Mouse (Mus musculus) retina, postnatal 1 day (tissue): ENCODE measurements at regions not wholly inside any gene's neighbourhood (a gene's known extent, or its start where the extent isn't known, plus 50 kb on each side); places are given as distances from the start of the nearest gene placed in this dataset.
"Not testable (repeated sequence)": the region's sequence is repeated elsewhere in the genome, so short reads cannot be mapped to it uniquely, and the experiment has no call there.

Source experiments
- DNase-seq: peaks from one replicate; pipeline ENCODE4 v3.0.0-alpha.2; 2012

DNA sequence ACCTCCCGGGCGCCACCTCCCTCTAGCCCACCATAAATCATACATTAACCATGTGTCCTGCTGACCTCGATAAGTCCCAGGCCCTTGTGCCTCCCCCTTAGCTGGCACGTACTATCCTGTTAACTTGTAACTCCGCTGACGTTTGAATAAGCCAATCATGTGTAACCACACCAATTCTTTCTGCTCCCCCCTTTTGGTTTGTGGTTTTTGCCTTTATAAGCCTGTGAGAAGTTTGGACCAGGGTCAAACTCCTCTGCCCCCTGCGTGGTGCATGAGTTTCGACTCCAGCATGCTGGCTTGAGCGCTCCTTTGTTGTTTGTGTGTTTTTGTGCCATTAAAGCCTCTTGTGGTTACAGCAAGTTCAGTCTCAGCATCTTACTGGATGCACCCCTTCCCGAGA is 138.4 kb upstream of the Samt2 start:
- not testable (repeated sequence) for DNase-seq

DNA sequence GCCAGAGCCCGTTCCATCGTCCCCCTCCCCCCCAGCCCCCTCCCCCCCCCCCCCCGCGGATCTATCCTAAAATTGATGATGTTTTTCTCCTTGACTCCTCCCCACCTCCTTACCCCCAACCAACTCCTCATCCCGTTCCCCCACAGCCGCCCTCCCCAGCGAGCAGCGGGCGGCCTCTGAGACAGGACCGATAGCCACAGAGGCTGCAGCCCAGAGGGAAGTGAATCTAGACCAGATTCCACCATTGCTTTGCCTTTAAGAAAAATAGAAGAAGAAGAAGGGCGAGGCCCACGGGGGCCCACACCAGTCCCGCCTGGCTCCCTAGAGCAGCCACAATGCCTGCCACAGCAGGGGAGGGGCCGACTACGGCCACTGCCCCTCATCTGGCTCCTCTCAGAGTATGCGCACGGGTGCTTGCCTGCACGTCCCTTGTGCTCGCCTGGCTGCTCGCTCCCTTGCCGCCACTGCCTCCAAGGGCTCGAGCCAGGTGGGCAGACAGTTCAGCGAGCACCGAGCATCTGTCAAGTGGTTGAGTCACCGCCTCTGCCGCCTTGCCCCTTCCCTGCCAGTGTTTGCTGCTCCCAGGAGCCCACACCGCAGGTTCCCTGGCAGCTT is 134.6 kb upstream of the Samt2 start:
- peak; percentile 1 for DNase-seq

DNA sequence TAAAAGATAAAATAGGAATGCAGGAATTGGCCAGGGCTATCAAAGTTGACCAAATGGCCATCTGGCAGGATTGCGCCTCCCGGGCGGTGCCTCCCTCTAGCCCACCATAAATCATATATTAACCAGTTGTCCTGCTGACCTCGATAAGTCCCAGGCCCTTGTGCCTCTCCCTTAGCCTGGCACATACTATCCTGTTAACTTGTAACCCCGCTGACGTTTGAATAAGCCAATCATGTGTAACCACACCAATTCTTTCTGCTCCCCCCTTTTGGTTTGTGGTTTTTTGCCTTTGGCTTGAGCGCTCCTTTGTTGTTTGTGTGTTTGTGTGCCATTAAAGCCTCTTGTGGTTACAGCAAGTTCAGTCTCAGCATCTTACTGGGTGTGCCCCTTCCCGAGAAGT is 133.4 kb upstream of the Samt2 start:
- not testable (repeated sequence) for DNase-seq

GRCm38 (mm10) chrX:154670529-154670928 is 91.4 kb upstream of the Samt2 start:
- not testable (repeated sequence) for DNase-seq
